Mouse (Mus musculus) thymus, postnatal 0 days (tissue): ENCODE results near the gene Dlgap1. TPM values are rescaled to one million over a fixed set of nuclear protein-coding genes. Genes with fewer than 3 reads are reported as not detected.
"Not testable (repeated sequence)": the region's sequence is repeated elsewhere in the genome, so short reads cannot be mapped to it uniquely, and the experiment has no call there.

Experiments used
- DNase-seq: peaks from one replicate; pipeline ENCODE4 v3.0.0-alpha.2; 2015; ENCODE audit warnings: low spot score
- polyA plus RNA-seq: library from polyadenylated mRNA; unstranded; fragments of >200 nt; fragmentation: Nextera tagmentation; extraction: Ambion mirVana; gene quantifications from 2 replicates; pipeline ENCODE4 v1.2.1, GENCODE M21; 2015

Dlgap1 gene
- polyA plus RNA-seq, 1 experiment from 2014 or later = not detected

- no peak for DNase-seq
These were observed 553.1 kb downstream of the Dlgap1 start for GRCm38 (mm10) chr17:70521971-70522370.

GRCm38 (mm10) chr17:70525990-70526389, 557.1 kb downstream of the Dlgap1 start:
- no peak for DNase-seq

GRCm38 (mm10) chr17:70527101-70527500, 558.2 kb downstream of the Dlgap1 start:
- no peak for DNase-seq

- DNase-seq = no peak
These were observed 559.6 kb downstream of the Dlgap1 start for GRCm38 (mm10) chr17:70528196-70529187.

- no peak for DNase-seq
These were observed 565.4 kb downstream of the Dlgap1 start for GRCm38 (mm10) chr17:70534321-70534720.

- DNase-seq = no peak
These were observed 572.9 kb downstream of the Dlgap1 start for GRCm38 (mm10) chr17:70541816-70542215.

- DNase-seq = no peak
These were observed 581.9 kb downstream of the Dlgap1 start for GRCm38 (mm10) chr17:70550793-70551192.

GRCm38 (mm10) chr17:70561547-70561946, 592.7 kb downstream of the Dlgap1 start:
- DNase-seq = no peak

- no peak for DNase-seq
These were observed 602.0 kb downstream of the Dlgap1 start for GRCm38 (mm10) chr17:70570848-70571247.

- no peak for DNase-seq
These were observed 614.2 kb downstream of the Dlgap1 start for GRCm38 (mm10) chr17:70583042-70583441.

- DNase-seq = no peak
These were observed 618.0 kb downstream of the Dlgap1 start for GRCm38 (mm10) chr17:70586735-70587425.

- not testable (repeated sequence) for DNase-seq
These were observed 619.2 kb downstream of the Dlgap1 start for GRCm38 (mm10) chr17:70587975-70588630.

- no peak for DNase-seq
These were observed 619.8 kb downstream of the Dlgap1 start for GRCm38 (mm10) chr17:70588691-70589090.

GRCm38 (mm10) chr17:70589140-70589539, 620.3 kb downstream of the Dlgap1 start:
- no peak for DNase-seq

- DNase-seq = no peak
These were observed 621.6 kb downstream of the Dlgap1 start for GRCm38 (mm10) chr17:70590506-70590905.

GRCm38 (mm10) chr17:70594277-70594676, 625.4 kb downstream of the Dlgap1 start:
- no peak for DNase-seq

GRCm38 (mm10) chr17:70596326-70596725, 627.5 kb downstream of the Dlgap1 start:
- no peak for DNase-seq

- no peak for DNase-seq
These were observed 631.6 kb downstream of the Dlgap1 start for GRCm38 (mm10) chr17:70600462-70600861.

- no peak for DNase-seq
These were observed 633.2 kb downstream of the Dlgap1 start for GRCm38 (mm10) chr17:70602051-70602450.

- DNase-seq = no peak
These were observed 636.8 kb downstream of the Dlgap1 start for GRCm38 (mm10) chr17:70605659-70606058.

GRCm38 (mm10) chr17:70612171-70612570, 643.3 kb downstream of the Dlgap1 start:
- DNase-seq = no peak

GRCm38 (mm10) chr17:70613897-70614296, 645.0 kb downstream of the Dlgap1 start:
- DNase-seq = no peak
